Mouse (Mus musculus): Measurements from ENCODE around the gene Rab44.

GRCm38 (mm10) chr17:29090776-29091175 lies 23.2 kb upstream of the Rab44 start, which contains the start of gene Cdkn1a:
- TF ChIP-seq POLR2A (IDR thresholded peaks at IDR 0.05; ENCODE audit: borderline replicate concordance, control insufficient read depth, low read depth, low read length), result no peak
- TF ChIP-seq CTCF (IDR thresholded peaks at IDR 0.05; ENCODE audit: control insufficient read depth, insufficient read depth, low read length), result no peak
